Mouse (Mus musculus): ENCODE results near the gene Mettl14. TPM values are rescaled to one million over a fixed set of nuclear protein-coding genes. Genes with fewer than 3 reads are reported as not detected.

The Mettl14 gene
- polyA plus RNA-seq, 1 experiment from 2014 or later: 21.8 TPM

DNA sequence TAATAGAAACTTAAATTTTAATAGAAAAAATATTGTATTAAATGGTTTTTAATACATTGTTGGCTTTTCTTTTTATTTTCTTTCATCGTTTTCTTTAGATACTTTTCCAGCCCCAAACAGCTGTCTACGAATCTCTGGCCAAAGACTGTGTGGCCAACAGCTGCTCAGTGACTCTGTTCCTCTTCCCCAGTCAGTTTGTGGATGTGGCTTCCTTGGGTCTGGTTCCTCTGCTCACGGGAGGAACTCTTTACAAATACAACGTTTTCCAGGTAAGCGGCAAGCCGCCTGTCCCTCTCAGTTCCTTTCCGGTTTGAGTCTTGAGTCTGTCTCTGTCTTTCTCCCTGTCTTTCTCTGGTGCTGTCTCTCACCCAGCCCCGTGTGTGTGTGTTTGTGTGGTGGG, 35.3 kb downstream of the Mettl14 start:
- WGBS: 88% methylated on average over 8 of the region's 8 CpGs
- ATAC-seq: no peak
- H3K9ac ChIP-seq (ENCODE audit: low read depth, low read length): no peak overlapping the region
- H3K27ac ChIP-seq (ENCODE audit: low read depth, low read length): no peak overlapping the region
- H3K4me1 ChIP-seq (ENCODE audit: control insufficient read depth, insufficient read depth, low read depth, low read length): no peaks in the 10 kb centered on the region
- H3K4me2 ChIP-seq (ENCODE audit: low read length): no peak overlapping the region
- H3K4me3 ChIP-seq (ENCODE audit: low read length): no peak overlapping the region
- H3K9me3 ChIP-seq (ENCODE audit: control insufficient read depth, low read length): no peaks in the 10 kb centered on the region
- H3K36me3 ChIP-seq (ENCODE audit: control insufficient read depth, insufficient read depth, low read length): peaks cover 3% of the 10 kb centered on the region; the same call in 1 of the 2 replicates
- H3K27me3 ChIP-seq (replicated peaks; ENCODE audit: control insufficient read depth, insufficient read depth, low read length): no peaks in the 10 kb centered on the region

DNA sequence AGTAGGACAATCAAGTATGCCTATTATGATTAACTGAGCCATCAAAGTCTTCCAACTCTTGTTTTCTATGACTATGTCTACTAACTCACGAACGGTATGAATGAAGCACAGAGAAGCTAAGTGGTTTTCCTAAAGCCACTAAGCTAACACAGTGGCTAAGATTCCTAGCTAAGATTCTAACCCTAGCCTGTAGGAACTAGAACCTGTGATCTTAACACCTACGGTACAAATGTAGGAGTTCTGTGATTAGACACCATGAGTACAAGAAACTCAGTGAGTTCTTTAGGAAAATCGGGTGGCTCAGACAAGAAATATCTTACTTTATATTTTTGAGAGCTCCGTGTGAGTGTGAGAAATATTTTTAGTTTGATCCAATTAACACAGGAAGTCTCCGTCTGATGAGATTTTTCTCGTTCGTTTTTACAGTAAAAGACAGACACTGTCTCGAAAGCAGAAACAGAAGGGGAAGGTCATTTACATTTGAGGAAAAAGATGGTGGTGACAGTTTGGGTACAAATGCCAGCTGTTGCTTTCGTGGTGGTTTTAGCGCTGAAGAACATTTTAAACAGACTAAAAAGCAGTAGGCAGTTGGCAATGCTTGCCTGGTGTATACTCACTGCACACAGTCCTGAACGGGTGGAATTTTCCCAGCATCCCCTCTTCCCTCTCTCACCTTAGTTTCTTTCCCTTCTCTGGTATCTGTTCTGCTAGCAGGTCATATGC, 37.7 kb downstream of the Mettl14 start:
- 90% methylated on average over 12 of the region's 12 CpGs for WGBS

DNA sequence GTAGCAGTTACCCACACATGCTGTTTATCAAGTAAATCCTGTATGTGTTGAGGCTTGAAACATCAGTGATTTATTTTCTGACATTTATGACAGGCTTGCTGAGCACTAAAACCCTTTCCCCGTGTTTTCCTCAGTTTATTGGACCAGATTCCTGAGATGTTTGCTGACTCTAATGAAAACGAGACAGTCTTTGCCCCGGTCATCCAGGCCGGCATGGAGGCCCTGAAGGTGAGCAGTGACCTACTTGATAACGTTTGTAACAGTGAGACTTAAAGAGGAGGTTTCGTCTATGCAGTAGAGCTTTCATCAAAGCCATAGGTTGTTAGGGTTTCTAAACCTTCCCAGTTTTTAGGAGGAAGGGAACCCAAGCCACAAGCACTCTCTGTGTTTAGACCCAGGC, 42.2 kb downstream of the Mettl14 start:
- Histone ChIP-seq H3K36me3 (ENCODE audit: control insufficient read depth, insufficient read depth, low read length) (no peaks in the 10 kb centered on the region; the same call in 1 of the 2 replicates), H3K9ac (ENCODE audit: low read depth, low read length) (no peak overlapping the region), H3K4me1 (ENCODE audit: control insufficient read depth, insufficient read depth, low read depth, low read length) (no peaks in the 10 kb centered on the region), H3K27ac (ENCODE audit: low read depth, low read length) (no peak overlapping the region), H3K27me3 (replicated peaks; ENCODE audit: control insufficient read depth, insufficient read depth, low read length) (no peaks in the 10 kb centered on the region), H3K9me3 (ENCODE audit: control insufficient read depth, low read length) (no peaks in the 10 kb centered on the region), H3K4me2 (ENCODE audit: low read length) (no peak overlapping the region), H3K4me3 (ENCODE audit: low read length) (no peak overlapping the region)
- ATAC-seq: no peak
- WGBS: 82% methylated on average over 6 of the region's 6 CpGs

More for the DNA sequence above, 37.7 kb downstream of the Mettl14 start:
- H3K27me3 ChIP-seq (replicated peaks; ENCODE audit: control insufficient read depth, insufficient read depth, low read length): no peaks in the 10 kb centered on the region
- H3K4me2 ChIP-seq (ENCODE audit: low read length): no peak overlapping the region
- H3K9me3 ChIP-seq (ENCODE audit: control insufficient read depth, low read length): no peaks in the 10 kb centered on the region
- no peak for ATAC-seq
- no peaks in the 10 kb centered on the region for H3K4me1 ChIP-seq (ENCODE audit: control insufficient read depth, insufficient read depth, low read depth, low read length)
- H3K9ac ChIP-seq (ENCODE audit: low read depth, low read length): no peak overlapping the region
- H3K27ac ChIP-seq (ENCODE audit: low read depth, low read length): no peak overlapping the region
- H3K36me3 ChIP-seq (ENCODE audit: control insufficient read depth, insufficient read depth, low read length): peaks cover 3% of the 10 kb centered on the region; the same call in 1 of the 2 replicates
- H3K4me3 ChIP-seq (ENCODE audit: low read length): no peak overlapping the region

DNA sequence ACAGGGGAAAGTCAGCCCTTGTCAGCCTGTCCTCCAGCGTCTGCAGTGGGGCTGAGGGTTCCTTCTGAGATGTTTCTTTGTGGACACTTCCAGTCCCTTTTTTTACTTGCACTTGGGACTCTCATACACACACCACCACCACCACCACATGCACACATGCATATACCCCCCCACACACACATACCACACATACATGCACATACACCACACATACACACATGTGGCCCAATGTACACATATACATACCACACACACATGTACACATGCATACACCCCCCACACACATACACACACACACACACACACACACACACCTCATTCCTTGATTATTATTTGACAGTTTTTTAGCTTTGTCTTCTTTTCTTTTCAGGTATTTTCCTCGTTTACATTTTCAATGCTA, 44.9 kb downstream of the Mettl14 start:
- no peak for ATAC-seq
- Histone ChIP-seq H3K4me3 (ENCODE audit: low read length) (no peak overlapping the region), H3K27ac (ENCODE audit: low read depth, low read length) (no peak overlapping the region), H3K27me3 (replicated peaks; ENCODE audit: control insufficient read depth, insufficient read depth, low read length) (no peaks in the 10 kb centered on the region), H3K9me3 (ENCODE audit: control insufficient read depth, low read length) (no peaks in the 10 kb centered on the region), H3K36me3 (ENCODE audit: control insufficient read depth, insufficient read depth, low read length) (no peaks in the 10 kb centered on the region; the same call in 1 of the 2 replicates), H3K4me2 (ENCODE audit: low read length) (no peak overlapping the region), H3K4me1 (ENCODE audit: control insufficient read depth, insufficient read depth, low read depth, low read length) (peaks cover 3% of the 10 kb centered on the region; the same call in 1 of the 2 replicates), H3K9ac (ENCODE audit: low read depth, low read length) (no peak overlapping the region)
- 80% methylated on average over 2 of the region's 2 CpGs for whole genome bisulfite sequencing

DNA sequence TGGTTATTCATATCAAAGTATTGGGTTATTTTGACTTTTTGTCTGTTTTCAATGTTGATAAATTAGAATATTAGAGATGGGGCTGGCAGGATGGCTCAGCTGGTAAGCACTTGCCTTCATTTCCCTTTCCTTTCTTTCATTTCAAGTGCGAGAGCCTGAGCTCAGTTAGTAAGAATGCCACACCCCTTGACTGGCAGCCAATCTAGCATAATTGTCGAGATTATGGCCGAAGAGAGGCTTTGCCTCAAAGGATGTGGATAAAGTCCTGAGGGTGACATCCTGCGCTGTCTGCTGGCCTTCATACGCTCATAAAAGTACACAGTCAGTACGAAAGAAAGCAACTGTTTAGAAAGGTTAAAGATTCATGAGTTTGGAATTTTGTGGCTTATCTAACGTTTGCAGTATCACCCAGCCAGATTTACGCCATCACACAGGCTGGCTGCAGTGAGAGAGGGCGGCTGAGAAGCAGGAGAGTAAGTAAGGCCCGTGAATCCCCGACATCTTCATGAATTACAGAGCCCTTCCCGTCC, 47.2 kb downstream of the Mettl14 start:
- Histone ChIP-seq H3K27ac (ENCODE audit: low read depth, low read length) (no peak overlapping the region), H3K27me3 (replicated peaks; ENCODE audit: control insufficient read depth, insufficient read depth, low read length) (no peaks in the 10 kb centered on the region), H3K4me1 (ENCODE audit: control insufficient read depth, insufficient read depth, low read depth, low read length) (peaks cover 3% of the 10 kb centered on the region; the same call in 1 of the 2 replicates), H3K9me3 (ENCODE audit: control insufficient read depth, low read length) (no peaks in the 10 kb centered on the region), H3K4me2 (ENCODE audit: low read length) (no peak overlapping the region), H3K4me3 (ENCODE audit: low read length) (no peak overlapping the region), H3K9ac (ENCODE audit: low read depth, low read length) (no peak overlapping the region), H3K36me3 (ENCODE audit: control insufficient read depth, insufficient read depth, low read length) (no peaks in the 10 kb centered on the region)
- WGBS: 73% methylated on average over 12 of the region's 12 CpGs
- no peak for ATAC-seq

DNA sequence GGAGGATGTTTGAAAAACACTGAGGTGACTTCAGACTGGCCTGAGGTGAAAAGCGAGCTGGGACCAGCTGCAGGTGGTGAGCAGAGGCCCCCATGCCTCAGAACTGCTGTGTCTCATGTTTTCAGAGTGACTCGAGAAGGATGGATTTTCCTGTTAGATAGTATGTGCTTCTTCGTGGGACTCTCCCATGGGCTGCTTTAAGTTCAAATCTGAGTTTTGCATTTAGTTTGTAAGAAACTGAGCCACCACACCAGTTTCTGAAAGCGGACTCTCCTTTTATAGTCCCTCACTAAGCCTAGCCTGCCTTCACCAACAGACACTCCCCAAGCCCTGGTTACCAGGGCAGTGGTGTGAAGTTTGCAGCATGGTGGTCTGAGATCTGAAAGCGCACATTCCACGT, 48.1 kb downstream of the Mettl14 start:
- no peak for ATAC-seq
- H3K4me2 ChIP-seq (ENCODE audit: low read length): no peak overlapping the region

DNA sequence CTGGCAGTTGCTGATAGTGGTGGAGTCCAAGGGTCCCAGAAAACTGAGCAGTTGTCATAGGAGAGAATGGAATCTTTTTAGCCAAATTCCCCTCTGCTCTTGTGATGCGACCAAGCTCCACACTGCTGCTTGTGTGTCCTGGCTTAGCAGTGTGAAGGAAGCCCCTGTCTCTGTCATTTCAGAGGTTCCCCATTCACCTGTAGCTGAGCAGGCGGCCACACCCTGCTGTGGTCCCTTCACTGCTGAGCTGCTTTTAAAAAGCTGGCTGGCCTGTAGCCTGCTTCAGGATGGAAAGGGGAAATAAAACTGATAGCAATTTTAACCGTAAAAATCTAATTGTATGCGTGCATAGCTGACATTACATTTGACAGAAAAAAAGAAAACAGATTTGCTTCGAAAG, 49.0 kb downstream of the Mettl14 start:
- ATAC-seq: no peak
- H3K4me3 ChIP-seq (ENCODE audit: low read length): no peak overlapping the region
- no peak overlapping the region for H3K9ac ChIP-seq (ENCODE audit: low read depth, low read length)
- H3K9me3 ChIP-seq (ENCODE audit: control insufficient read depth, low read length): no peaks in the 10 kb centered on the region
- no peaks in the 10 kb centered on the region for H3K27me3 ChIP-seq (replicated peaks; ENCODE audit: control insufficient read depth, insufficient read depth, low read length)
- no peak overlapping the region for H3K27ac ChIP-seq (ENCODE audit: low read depth, low read length)
- 77% methylated on average over 5 of the region's 5 CpGs for WGBS
- no peak overlapping the region for H3K4me2 ChIP-seq (ENCODE audit: low read length)
- no peaks in the 10 kb centered on the region for H3K36me3 ChIP-seq (ENCODE audit: control insufficient read depth, insufficient read depth, low read length)
- H3K4me1 ChIP-seq (ENCODE audit: control insufficient read depth, insufficient read depth, low read depth, low read length): peaks cover 3% of the 10 kb centered on the region; the same call in 1 of the 2 replicates

More for the DNA sequence above, 48.1 kb downstream of the Mettl14 start:
- Histone ChIP-seq H3K27me3 (replicated peaks; ENCODE audit: control insufficient read depth, insufficient read depth, low read length) (no peaks in the 10 kb centered on the region), H3K27ac (ENCODE audit: low read depth, low read length) (no peak overlapping the region), H3K4me1 (ENCODE audit: control insufficient read depth, insufficient read depth, low read depth, low read length) (peaks cover 3% of the 10 kb centered on the region; the same call in 1 of the 2 replicates), H3K9ac (ENCODE audit: low read depth, low read length) (no peak overlapping the region), H3K4me3 (ENCODE audit: low read length) (no peak overlapping the region), H3K36me3 (ENCODE audit: control insufficient read depth, insufficient read depth, low read length) (no peaks in the 10 kb centered on the region), H3K9me3 (ENCODE audit: control insufficient read depth, low read length) (no peaks in the 10 kb centered on the region)
- WGBS: 83% methylated on average over 6 of the region's 6 CpGs

DNA sequence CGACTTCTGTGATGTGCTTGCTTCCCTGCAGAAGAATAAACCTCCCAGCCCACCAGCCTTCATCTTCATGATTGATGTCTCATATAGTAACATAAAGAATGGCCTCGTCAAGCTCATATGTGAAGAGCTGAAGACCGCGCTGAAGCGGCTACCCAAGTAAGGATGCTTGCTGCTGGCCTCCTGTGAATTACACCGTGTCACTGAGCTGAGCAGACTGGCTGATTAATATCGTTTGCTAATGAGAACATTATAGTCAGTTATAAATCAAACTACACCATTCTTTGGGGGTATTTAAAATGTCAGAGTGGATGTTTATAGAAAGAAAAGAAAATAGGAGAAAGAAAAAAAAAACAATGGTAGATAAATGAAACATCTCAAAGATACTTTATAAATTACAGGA, 49.5 kb downstream of the Mettl14 start:
- H3K36me3 ChIP-seq (ENCODE audit: control insufficient read depth, insufficient read depth, low read length): no peaks in the 10 kb centered on the region
- H3K4me1 ChIP-seq (ENCODE audit: control insufficient read depth, insufficient read depth, low read depth, low read length): peaks cover 3% of the 10 kb centered on the region; the same call in 1 of the 2 replicates
- peak; percentile 56; the same call in 1 of the 2 replicates for ATAC-seq
- no peaks in the 10 kb centered on the region for H3K27me3 ChIP-seq (replicated peaks; ENCODE audit: control insufficient read depth, insufficient read depth, low read length)
- no peak overlapping the region for H3K4me3 ChIP-seq (ENCODE audit: low read length)
- 51% methylated on average over 7 of the region's 7 CpGs for WGBS
- no peak overlapping the region for H3K27ac ChIP-seq (ENCODE audit: low read depth, low read length)
- H3K9ac ChIP-seq (ENCODE audit: low read depth, low read length): no peak overlapping the region
- H3K4me2 ChIP-seq (ENCODE audit: low read length): no peak overlapping the region
- no peaks in the 10 kb centered on the region for H3K9me3 ChIP-seq (ENCODE audit: control insufficient read depth, low read length)

DNA sequence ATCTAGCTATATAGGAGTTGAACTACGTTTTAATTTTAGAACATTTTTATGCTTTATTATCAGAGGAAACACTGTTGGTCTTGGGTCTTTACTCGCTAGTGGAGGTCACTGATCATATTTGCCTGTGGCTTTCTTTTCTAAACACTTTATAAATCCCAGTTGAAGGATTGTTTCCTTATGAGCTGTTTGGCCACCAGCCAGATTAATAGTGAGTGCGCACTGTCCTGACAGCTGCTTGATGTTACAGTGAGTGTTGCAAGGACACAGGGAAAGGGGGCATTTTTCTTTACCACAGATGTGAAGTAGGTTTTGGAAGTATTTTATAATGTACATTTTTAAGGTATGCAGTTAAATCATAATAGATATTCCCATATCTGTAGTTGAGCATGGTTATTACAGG, 50.4 kb downstream of the Mettl14 start:
- 58% methylated on average over 3 of the region's 3 CpGs for WGBS
- no peak overlapping the region for H3K4me3 ChIP-seq (ENCODE audit: low read length)
- ATAC-seq: 0 out of 2 replicates have a peak, but pooled peaks have one; percentile 41

More for the DNA sequence above, 50.4 kb downstream of the Mettl14 start:
- Histone ChIP-seq H3K4me1 (ENCODE audit: control insufficient read depth, insufficient read depth, low read depth, low read length) (peaks cover 3% of the 10 kb centered on the region; the same call in 1 of the 2 replicates), H3K36me3 (ENCODE audit: control insufficient read depth, insufficient read depth, low read length) (no peaks in the 10 kb centered on the region), H3K27ac (ENCODE audit: low read depth, low read length) (no peak overlapping the region), H3K4me2 (ENCODE audit: low read length) (no peak overlapping the region), H3K9ac (ENCODE audit: low read depth, low read length) (no peak overlapping the region), H3K27me3 (replicated peaks; ENCODE audit: control insufficient read depth, insufficient read depth, low read length) (no peaks in the 10 kb centered on the region), H3K9me3 (ENCODE audit: control insufficient read depth, low read length) (no peaks in the 10 kb centered on the region)

Measured in hindbrain, embryonic 16.5 days (tissue).